Mouse (Mus musculus): ENCODE results near the gene Tmprss3.

The Tmprss3 gene

GRCm38 (mm10) chr17:31192663-31193062 is 6.1 kb downstream of the Tmprss3 start:
- DNase-seq, result no peak

GRCm38 (mm10) chr17:31191825-31192224 is 7.0 kb downstream of the Tmprss3 start:
- DNase-seq, result no peak

GRCm38 (mm10) chr17:31187370-31187769 is 11.4 kb downstream of the Tmprss3 start:
- peak; percentile 82 for DNase-seq

GRCm38 (mm10) chr17:31184269-31184990 is 14.3 kb downstream of the Tmprss3 start:
- peak; percentile 37 for DNase-seq

GRCm38 (mm10) chr17:31183180-31183974 is 15.4 kb downstream of the Tmprss3 start:
- DNase-seq, result peak; percentile 24

GRCm38 (mm10) chr17:31181490-31181889 is 17.3 kb downstream of the Tmprss3 start:
- peak; percentile 22 for DNase-seq

GRCm38 (mm10) chr17:31176321-31176720 is 22.5 kb downstream of the Tmprss3 start:
- DNase-seq, result no peak

- DNase-seq, result no peak
These were observed 29.0 kb downstream of the Tmprss3 start for GRCm38 (mm10) chr17:31169796-31170195.

- no peak for DNase-seq
These were observed 33.6 kb downstream of the Tmprss3 start, which contains the start of gene Tff1 for GRCm38 (mm10) chr17:31165127-31165526. Gene Tff1 (minus strand): TSS chr17:31165277.

GRCm38 (mm10) chr17:31163821-31164220 is 35.0 kb downstream of the Tmprss3 start:
- no peak for DNase-seq

- no peak for DNase-seq
These were observed 36.2 kb downstream of the Tmprss3 start for GRCm38 (mm10) chr17:31162607-31163006.

- DNase-seq, result no peak
These were observed 38.5 kb downstream of the Tmprss3 start for GRCm38 (mm10) chr17:31160291-31160690.

- DNase-seq, result no peak
These were observed 40.9 kb downstream of the Tmprss3 start for GRCm38 (mm10) chr17:31157921-31158320.

- no peak for DNase-seq
These were observed 45.0 kb downstream of the Tmprss3 start for GRCm38 (mm10) chr17:31153785-31154184.

GRCm38 (mm10) chr17:31152966-31153499 is 45.7 kb downstream of the Tmprss3 start:
- DNase-seq, result no peak

GRCm38 (mm10) chr17:31152512-31152911 is 46.3 kb downstream of the Tmprss3 start:
- DNase-seq, result no peak

- no peak for DNase-seq
These were observed 52.8 kb downstream of the Tmprss3 start for GRCm38 (mm10) chr17:31145998-31146397.

GRCm38 (mm10) chr17:31144040-31145037 is 54.4 kb downstream of the Tmprss3 start, which contains the start of gene Tff2:
Gene Tff2 (minus strand): TSS chr17:31144282.
- DNase-seq, result peak; percentile 12

- no peak for DNase-seq
These were observed 56.7 kb downstream of the Tmprss3 start for GRCm38 (mm10) chr17:31142116-31142515.

GRCm38 (mm10) chr17:31138398-31138797 is 60.4 kb downstream of the Tmprss3 start:
- DNase-seq, result peak; percentile 70

- no peak for DNase-seq
These were observed 62.0 kb downstream of the Tmprss3 start for GRCm38 (mm10) chr17:31136821-31137220.

GRCm38 (mm10) chr17:31136291-31136690 is 62.5 kb downstream of the Tmprss3 start:
- DNase-seq, result no peak

Measured in lung, postnatal 36 days (tissue).